Mouse (Mus musculus): ENCODE data around the gene Blm. TPM values are rescaled to one million over a fixed set of nuclear protein-coding genes. Genes with fewer than 3 reads are reported as not detected.

The Blm gene
- polyA plus RNA-seq (2012; ENCODE audit: insufficient read depth, insufficient read length, low replicate concordance, missing spikeins): not detected in 2 replicates

DNA sequence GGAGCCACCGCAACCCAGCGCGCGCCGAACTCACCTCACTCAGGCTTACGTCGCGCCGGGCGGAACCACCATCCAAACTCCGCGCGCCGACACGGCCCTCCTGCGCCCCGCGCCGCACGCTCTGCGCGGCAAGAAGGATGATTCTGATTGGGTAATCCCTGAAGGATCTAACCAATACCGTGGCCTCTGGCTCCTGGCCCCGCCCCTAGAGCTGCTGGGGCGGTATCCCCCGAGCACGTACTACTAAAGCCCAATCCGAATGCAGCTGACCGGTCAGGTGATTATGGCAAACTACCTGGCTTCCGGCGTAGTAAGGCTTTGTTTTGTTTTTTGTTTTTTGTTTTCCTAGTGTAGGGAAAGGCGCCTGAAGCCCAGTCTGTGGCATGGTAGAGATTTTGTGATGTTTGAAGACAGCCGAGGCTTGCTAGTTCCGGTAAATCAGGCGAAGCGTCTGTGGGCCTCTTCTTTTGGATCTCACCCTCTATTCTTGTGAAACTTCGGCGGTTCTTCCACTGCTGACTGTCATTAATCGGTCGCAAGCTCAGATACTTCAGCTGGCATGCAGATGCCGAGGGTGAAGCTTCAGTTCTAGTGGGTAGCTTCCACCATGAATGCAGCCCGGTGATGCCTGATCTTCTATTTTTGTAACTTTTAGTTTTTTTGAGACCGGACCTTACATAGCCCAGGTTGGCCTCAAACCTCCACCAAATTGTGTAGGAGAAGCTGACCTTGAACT lies at the start of gene Blm:
Gene Blm, minus strand, starts transcription at position 111 of the 736 bp plus-strand sequence.
- Histone ChIP-seq H3K27ac (ENCODE audit: insufficient read depth, low read depth, low read length) (peak within 1 kb of the TSS; percentile 57; the same call in 1 of the 2 replicates), H3K4me3 (ENCODE audit: insufficient read depth, low read depth, low read length) (peak within 1 kb of the TSS; percentile 72), H3K4me1 (ENCODE audit: control insufficient read depth, insufficient read depth, low read length) (peaks cover 6% of the 10 kb centered on the region; the same call in 1 of the 2 replicates)
- WGBS: under 1% methylated on average over 43 of the region's 43 CpGs
- TF ChIP-seq POLR2A (IDR thresholded peaks at IDR 0.05; ENCODE audit: insufficient read depth, low read depth, low read length) (no peak), CTCF (IDR thresholded peaks at IDR 0.05; ENCODE audit: insufficient read depth, low read depth, low read length) (no peak)

DNA sequence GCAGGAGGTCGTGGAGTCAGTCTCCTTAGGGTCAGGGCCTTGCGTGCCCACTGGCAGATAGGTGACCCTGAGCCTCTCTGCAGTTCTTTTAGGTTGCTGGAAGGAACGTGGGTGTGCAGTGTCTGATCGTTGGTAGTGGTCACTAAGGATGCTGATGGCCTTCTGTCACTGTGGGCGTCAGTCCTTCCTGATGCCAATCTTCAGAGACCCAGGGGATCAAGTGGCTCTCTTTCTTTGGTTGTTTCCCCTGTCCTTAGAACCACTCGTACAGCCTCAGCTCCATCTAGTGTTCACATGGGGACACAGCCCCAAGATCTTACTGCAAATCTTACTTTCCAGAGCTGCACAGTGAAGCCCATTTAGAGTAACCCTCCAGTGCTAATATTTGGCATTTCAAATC lies 49.1 kb upstream of the Blm start:
- Histone ChIP-seq H3K27ac (ENCODE audit: insufficient read depth, low read depth, low read length) (no peak overlapping the region), H3K4me3 (ENCODE audit: insufficient read depth, low read depth, low read length) (no peak overlapping the region), H3K4me1 (ENCODE audit: control insufficient read depth, insufficient read depth, low read length) (peaks cover 19% of the 10 kb centered on the region)
- 36% methylated on average over 6 of the region's 6 CpGs for WGBS
- TF ChIP-seq POLR2A (IDR thresholded peaks at IDR 0.05; ENCODE audit: insufficient read depth, low read depth, low read length): no peak
- 0 out of 2 replicates have a peak, but pooled peaks have one; percentile 15 for TF ChIP-seq CTCF (IDR thresholded peaks at IDR 0.05; ENCODE audit: insufficient read depth, low read depth, low read length)

DNA sequence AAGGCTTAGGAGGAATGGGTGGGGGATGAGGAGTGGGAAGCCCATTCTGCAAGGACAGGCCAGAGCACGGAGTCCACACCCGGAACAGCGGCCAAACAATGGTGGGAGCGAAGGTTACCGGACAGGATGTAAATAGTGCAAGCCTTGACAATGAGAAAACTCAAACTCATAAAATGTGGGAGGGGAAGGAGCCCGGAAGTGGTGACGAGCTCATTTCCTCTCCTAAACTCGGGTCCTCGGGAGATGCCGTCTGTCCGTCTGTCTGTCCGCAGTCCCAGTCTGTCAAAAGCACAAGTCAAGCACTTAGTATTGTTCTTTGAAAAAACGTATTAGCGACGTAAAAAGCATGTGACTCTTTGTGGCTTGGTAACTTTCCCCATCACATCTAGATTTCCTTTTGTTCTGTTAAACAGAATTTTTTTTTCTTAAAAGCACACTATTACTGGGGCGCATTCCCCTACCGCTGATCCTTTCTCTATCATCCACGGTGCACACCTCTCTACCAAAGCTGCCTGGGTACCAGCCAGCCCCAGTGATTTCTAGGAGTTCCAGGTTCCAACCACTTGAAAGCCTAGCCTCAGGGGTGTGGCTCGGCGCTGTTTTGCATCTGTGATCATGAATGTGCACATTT lies 48.0 kb upstream of the Blm start:
- WGBS: 64% methylated on average over 20 of the region's 20 CpGs
- no peak overlapping the region for H3K27ac ChIP-seq (ENCODE audit: insufficient read depth, low read depth, low read length)
- no peak for TF ChIP-seq POLR2A (IDR thresholded peaks at IDR 0.05; ENCODE audit: insufficient read depth, low read depth, low read length)
- TF ChIP-seq CTCF (IDR thresholded peaks at IDR 0.05; ENCODE audit: insufficient read depth, low read depth, low read length): no peak
- no peak overlapping the region for H3K4me3 ChIP-seq (ENCODE audit: insufficient read depth, low read depth, low read length)
- H3K4me1 ChIP-seq (ENCODE audit: control insufficient read depth, insufficient read depth, low read length): peaks cover 16% of the 10 kb centered on the region

DNA sequence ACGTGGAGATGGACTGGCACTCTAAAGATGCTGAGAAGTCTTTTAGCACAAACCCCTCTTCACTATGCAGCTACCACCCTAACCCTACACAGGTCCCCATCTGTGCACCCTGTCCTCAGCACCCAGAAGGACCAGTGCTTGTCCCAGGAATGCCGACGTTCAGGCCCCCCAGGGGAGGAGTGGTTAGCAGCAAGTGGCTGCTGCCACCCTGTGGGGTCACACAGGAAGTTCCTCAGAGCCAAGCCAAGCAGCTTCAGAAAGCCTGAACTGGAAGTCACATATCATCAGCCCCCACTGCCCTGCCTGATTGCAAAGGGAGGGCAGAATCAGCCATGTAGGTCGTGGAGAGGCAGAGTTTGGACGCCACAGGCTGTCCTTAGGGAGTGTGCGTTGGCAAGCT lies 45.4 kb upstream of the Blm start:
- 26% methylated on average over 6 of the region's 6 CpGs for WGBS
- no peak overlapping the region for H3K4me3 ChIP-seq (ENCODE audit: insufficient read depth, low read depth, low read length)
- H3K4me1 ChIP-seq (ENCODE audit: control insufficient read depth, insufficient read depth, low read length): peaks cover 7% of the 10 kb centered on the region
- no peak overlapping the region for H3K27ac ChIP-seq (ENCODE audit: insufficient read depth, low read depth, low read length)
- peak; percentile 74; the same call in 1 of the 2 replicates for TF ChIP-seq CTCF (IDR thresholded peaks at IDR 0.05; ENCODE audit: insufficient read depth, low read depth, low read length)
- no peak for TF ChIP-seq POLR2A (IDR thresholded peaks at IDR 0.05; ENCODE audit: insufficient read depth, low read depth, low read length)

DNA sequence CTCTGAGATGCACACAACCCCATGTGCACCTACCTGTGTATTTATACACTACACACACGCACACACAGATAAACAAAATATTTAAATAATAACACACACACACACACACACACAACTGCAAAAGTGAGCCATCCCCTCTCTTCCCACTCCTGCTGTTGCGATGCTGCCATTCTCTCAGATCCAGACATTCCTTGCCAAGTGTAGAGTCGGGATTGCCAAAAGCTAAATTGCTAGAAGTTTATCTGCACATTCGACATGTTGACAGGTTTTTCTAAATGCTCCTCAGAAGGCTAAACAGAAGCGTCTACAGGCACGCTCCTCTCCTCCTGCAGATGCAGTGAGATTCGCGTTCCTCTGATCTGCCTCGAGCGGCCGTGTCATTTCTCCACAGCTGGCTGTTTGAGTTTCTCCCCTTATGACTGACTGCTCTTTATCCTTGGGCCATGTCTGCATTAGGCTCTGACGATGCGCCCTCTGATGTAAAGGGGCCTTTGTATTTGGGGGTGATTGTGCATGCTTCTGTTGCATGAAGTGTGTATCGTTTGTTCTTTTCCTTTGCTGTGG lies 42.6 kb upstream of the Blm start:
- 50% methylated on average over 14 of the region's 14 CpGs for WGBS
- H3K27ac ChIP-seq (ENCODE audit: insufficient read depth, low read depth, low read length): no peak overlapping the region
- TF ChIP-seq CTCF (IDR thresholded peaks at IDR 0.05; ENCODE audit: insufficient read depth, low read depth, low read length) (no peak), POLR2A (IDR thresholded peaks at IDR 0.05; ENCODE audit: insufficient read depth, low read depth, low read length) (no peak)

DNA sequence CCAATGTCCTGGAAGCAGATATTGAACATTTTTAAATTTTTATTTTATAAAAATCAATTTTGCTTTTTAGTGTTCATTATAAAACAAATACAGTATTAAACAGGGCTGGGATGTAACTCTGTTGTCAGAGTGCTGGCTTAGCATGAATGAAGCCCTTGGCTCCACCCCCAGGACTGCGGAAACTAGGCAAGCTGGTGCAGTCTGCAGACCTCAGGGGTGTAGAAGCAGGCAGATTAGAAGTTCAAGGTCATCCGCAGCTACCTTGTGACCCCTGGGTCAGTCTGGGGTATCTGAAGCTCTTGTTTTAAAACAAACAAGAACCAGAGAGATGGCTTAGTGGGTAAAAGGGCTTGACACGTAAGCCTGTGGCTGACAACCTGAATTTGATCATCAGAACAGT lies 41.7 kb upstream of the Blm start:
- TF ChIP-seq CTCF (IDR thresholded peaks at IDR 0.05; ENCODE audit: insufficient read depth, low read depth, low read length) (no peak), POLR2A (IDR thresholded peaks at IDR 0.05; ENCODE audit: insufficient read depth, low read depth, low read length) (no peak)
- 69% methylated on average over 3 of the region's 3 CpGs for WGBS
- no peak overlapping the region for H3K27ac ChIP-seq (ENCODE audit: insufficient read depth, low read depth, low read length)
- H3K4me1 ChIP-seq (ENCODE audit: control insufficient read depth, insufficient read depth, low read length): peaks cover 6% of the 10 kb centered on the region; the same call in 1 of the 2 replicates
- H3K4me3 ChIP-seq (ENCODE audit: insufficient read depth, low read depth, low read length): no peak overlapping the region

More for the DNA sequence above, 42.6 kb upstream of the Blm start:
- H3K4me1 ChIP-seq (ENCODE audit: control insufficient read depth, insufficient read depth, low read length): peaks cover 6% of the 10 kb centered on the region; the same call in 1 of the 2 replicates
- no peak overlapping the region for H3K4me3 ChIP-seq (ENCODE audit: insufficient read depth, low read depth, low read length)

DNA sequence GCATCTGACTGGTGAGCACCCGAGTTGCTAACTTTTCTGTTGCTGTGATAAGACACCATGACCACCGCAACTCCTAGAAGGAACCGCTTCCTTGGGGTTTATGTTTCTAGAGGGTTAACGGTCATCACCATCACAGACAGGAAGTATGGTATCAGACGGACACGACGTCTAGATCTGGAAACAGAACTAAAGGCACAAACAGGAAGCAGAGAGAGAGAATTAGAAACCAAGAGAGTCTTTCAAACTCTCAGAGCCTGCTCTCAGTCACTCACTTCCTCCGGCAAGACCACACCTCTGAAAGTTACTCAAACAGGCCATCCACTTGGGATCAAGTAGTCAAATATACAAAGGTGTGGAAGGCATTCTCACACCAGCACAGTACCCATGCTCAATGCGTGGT lies 40.8 kb upstream of the Blm start:
- 87% methylated on average over 9 of the region's 9 CpGs for WGBS
- TF ChIP-seq POLR2A (IDR thresholded peaks at IDR 0.05; ENCODE audit: insufficient read depth, low read depth, low read length) (no peak), CTCF (IDR thresholded peaks at IDR 0.05; ENCODE audit: insufficient read depth, low read depth, low read length) (no peak)
- Histone ChIP-seq H3K4me3 (ENCODE audit: insufficient read depth, low read depth, low read length) (no peak overlapping the region), H3K27ac (ENCODE audit: insufficient read depth, low read depth, low read length) (no peak overlapping the region), H3K4me1 (ENCODE audit: control insufficient read depth, insufficient read depth, low read length) (peaks cover 9% of the 10 kb centered on the region)

DNA sequence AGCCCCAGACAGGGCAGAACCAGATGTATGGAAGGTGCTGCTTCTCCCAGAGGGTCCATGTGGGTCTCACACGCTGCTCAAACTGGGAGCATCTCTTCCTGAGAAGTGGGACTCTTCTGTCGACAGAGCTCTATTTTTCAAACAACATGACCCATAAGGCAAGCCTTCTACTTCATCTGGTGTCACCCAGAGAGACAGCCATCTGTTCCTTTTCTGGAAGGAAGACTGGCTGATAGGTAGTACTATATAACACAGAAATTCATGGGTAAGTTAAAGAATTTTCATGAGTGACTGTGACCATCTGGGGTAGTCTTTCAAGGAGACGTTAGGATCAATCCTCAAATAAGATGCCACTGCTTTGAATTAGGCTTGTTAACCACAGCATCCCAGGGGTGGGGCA lies 38.2 kb upstream of the Blm start:
- Histone ChIP-seq H3K4me3 (ENCODE audit: insufficient read depth, low read depth, low read length) (no peak overlapping the region), H3K4me1 (ENCODE audit: control insufficient read depth, insufficient read depth, low read length) (peaks cover 9% of the 10 kb centered on the region), H3K27ac (ENCODE audit: insufficient read depth, low read depth, low read length) (no peak overlapping the region)
- WGBS: 77% methylated on average over 3 of the region's 3 CpGs
- TF ChIP-seq CTCF (IDR thresholded peaks at IDR 0.05; ENCODE audit: insufficient read depth, low read depth, low read length) (no peak), POLR2A (IDR thresholded peaks at IDR 0.05; ENCODE audit: insufficient read depth, low read depth, low read length) (no peak)

DNA sequence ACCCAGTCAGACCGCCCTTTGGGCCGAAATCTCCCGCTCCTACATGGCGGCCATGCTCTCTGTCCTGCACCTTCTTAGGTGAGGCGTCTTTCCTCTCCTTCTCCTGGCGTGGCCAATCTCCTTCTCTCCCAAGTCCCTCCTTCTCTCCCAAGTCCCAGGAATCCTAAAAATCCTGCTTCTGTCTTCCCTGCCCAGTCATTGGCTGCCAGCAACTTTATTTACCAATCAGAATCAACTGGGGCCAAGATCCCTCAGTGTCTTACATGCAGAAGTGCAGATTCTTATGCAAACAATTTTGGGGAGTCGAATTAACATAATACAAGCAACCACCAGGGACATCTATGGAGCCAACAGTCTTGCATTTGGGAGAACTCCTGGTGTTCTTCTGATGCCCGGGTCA lies 33.1 kb upstream of the Blm start:
- H3K4me3 ChIP-seq (ENCODE audit: insufficient read depth, low read depth, low read length): no peak overlapping the region
- peaks cover 9% of the 10 kb centered on the region for H3K4me1 ChIP-seq (ENCODE audit: control insufficient read depth, insufficient read depth, low read length)
- whole genome bisulfite sequencing: 90% methylated on average over 8 of the region's 8 CpGs
- no peak for TF ChIP-seq CTCF (IDR thresholded peaks at IDR 0.05; ENCODE audit: insufficient read depth, low read depth, low read length)
- no peak for TF ChIP-seq POLR2A (IDR thresholded peaks at IDR 0.05; ENCODE audit: insufficient read depth, low read depth, low read length)
- H3K27ac ChIP-seq (ENCODE audit: insufficient read depth, low read depth, low read length): no peak overlapping the region

Measured in olfactory bulb, adult 2 months (tissue).